Mouse (Mus musculus) urinary bladder, postnatal 36 days (tissue): ENCODE data around the gene Znrf1.

Source experiments
- DNase-seq, 2 experiments: peaks; one replicate each; pipeline ENCODE4 v3.0.0; 2022; ENCODE audit warnings: low spot score in 2 of 2, mixed read lengths in 1 of 2

The Znrf1 gene

DNA sequence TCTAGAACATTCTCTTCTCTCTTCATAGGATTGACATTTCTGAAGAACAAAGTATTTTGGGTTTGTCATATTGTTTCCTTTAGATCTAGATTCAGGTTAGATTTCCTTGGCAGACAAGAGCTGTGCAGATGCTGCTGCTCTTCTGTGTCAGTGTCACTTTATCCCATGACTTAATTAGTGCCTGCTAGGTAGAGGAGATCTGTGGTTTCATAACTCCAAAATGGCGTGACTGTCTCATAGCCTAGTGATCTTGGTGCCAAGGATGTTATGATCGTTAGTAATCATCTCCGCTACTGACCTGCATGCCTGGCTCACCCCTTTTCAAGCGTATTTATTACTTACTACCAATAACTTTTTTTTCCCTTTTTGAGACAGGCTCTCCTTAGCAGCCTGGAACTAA is 34.0 kb downstream of the Znrf1 start:
- DNase-seq = no peak

DNA sequence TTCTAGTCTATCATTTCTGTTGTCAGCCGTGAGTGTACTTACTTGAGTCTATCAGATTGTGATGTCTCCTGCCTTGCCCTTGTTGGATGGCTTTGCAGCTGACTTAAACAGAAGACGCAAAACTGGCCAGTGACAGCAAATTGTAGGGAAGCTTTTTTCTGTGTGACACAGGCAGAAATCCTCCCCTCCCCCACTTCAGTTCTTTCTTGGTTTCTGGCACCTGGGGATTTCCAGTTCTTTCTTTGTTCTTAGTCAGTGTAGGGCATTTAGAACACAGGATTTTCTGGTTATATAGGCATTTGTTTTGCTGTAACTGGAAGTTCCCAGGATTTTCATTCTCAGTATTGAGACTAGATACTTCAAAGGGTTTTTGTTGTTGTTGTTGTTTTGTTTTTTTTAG is 34.5 kb downstream of the Znrf1 start:
- no peak for DNase-seq

DNA sequence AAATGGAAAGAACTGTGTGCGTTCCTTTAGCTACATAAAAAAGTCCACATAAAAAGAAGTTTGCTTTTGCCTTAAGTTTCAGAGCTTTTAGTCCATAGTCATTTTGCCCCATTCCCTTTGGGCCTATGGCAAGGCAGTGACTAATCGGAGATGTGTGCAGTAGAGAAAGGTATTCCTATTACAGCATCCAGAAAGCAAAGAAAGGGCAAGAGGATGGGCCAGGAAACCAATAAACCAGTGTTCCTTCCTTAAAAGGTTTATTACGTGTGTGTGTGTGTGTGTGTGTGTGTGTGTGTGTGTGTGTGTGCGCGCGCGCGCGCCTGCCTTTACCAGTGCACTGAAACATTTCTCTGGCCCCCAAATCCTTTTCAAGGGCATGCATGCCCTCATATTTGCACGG is 35.8 kb downstream of the Znrf1 start:
- DNase-seq = no peak

DNA sequence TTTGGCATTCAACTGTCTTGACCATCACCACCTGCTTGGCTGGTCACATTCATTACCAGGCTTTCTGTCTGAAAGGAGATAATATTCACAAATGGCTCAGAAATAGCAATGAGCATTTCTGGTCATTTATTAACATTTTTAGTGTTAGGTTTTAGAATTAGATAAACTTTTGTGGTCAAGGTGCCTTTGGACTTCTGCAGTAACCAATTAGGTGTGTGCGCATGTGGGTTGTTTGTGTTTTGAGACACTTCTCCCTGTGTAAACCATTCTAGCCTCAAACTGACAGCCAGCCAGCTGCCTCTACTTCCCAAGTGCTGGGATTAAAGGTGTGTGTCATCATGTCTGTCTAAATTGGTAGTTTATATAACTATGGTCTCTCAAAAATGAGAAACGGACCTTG is 36.5 kb downstream of the Znrf1 start:
- DNase-seq = no peak

DNA sequence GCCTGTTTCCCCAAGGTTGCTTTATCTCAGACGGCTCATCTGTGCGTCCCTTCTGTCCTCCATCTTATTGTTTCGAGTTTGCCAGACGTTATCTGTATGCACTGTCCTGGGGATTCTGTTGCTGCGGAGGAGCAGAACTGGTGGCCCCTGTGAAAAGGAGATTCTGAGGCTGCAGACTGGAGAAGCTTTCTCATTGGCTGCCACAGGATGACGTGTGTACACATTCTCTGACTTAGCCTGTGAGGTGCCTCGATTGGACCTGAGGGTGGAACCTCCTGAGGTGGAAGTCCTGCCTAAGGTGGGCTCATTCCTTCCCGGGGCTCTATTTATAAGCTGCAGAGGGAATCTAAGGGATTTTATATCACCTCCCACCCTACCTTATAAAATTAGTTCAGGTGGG is 37.7 kb downstream of the Znrf1 start:
- DNase-seq = no peak

DNA sequence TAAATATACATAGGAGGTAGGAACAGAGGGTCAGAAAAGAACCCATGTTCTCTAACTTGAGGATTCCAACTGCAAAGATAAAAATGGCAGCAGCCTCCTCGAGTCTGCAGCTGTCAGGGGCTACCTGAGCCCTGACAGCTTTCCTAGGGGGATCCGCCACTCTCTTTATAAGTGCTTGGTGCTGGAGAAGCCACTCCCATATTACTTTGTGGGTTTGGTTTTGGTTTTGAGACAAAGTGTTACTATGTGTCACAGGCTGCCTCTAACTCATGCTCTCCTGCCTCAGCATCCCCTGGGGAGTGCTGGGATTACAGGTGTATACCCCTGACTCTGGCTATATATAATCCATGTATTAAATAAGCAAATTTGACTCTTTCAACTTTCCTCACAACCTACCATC is 38.1 kb downstream of the Znrf1 start:
- DNase-seq = no peak

DNA sequence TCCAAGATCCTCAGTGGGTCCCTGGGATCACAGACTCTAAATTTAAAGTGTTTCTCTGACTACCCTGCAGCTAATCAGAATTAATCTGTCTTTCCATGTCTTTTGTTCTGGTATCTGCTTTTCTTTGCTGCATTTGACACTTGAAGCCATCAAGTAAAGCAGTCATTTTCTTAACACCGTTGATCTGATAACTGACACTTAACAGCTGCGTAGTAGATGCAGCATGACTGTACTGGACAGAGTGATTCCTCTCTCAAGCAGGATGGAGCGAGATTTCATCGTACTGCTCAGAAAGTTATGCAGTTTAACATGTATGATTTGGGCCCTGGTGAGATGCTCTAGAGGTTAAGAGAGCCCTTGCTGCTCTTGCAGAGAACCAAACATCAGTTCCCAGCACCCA is 39.6 kb downstream of the Znrf1 start:
- no peak for DNase-seq

DNA sequence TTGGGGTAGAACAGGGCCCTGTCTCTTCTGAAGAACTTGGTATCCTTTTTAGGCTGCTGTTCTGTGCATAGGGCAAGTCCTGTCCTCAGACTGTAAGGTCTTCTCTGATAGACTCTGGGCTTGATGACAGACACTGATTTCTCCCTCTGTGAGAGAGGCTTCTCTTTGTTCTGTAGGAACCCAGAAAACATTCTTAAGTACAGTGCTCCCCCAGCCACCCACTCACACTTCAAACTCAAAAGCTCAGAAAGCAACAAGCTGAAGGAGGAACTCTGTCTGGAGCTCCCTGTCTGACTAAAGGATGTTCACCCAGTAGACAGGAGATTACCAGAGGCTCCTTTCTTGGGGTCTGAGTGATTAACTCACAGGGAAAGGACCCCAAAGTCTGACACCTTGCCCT is 40.6 kb downstream of the Znrf1 start:
- no peak for DNase-seq

DNA sequence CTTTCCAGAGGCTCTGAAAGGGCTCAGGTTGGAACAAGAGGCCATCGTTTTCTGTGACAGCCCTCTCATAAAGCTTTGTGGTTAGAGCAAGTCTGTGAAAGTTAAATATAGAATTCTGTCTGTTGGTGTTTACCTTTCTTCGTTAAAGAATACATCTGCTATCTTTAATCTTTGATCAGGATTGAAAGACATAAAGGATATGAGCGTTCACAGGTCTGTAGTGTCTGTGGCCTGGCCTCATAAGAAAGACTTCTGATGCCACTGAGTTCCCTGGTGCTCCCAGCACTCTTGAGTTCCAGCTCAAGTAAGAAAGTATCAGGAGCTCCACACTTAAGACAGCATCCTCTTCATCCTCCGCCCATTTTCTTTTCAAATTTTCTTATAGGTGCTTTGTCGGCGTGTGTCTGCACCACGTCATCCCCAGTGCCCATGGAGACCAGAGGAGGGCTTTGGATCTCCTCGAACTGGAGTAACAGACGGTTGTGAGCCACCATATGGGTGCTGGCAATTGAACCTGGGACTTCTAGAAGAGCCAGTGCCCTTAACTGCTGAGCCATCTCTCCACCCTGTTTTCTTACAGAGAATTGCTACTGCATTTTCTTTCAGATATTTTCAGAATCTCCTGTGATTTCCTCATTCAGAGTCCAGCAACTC is 42.1 kb downstream of the Znrf1 start:
- no peak for DNase-seq

DNA sequence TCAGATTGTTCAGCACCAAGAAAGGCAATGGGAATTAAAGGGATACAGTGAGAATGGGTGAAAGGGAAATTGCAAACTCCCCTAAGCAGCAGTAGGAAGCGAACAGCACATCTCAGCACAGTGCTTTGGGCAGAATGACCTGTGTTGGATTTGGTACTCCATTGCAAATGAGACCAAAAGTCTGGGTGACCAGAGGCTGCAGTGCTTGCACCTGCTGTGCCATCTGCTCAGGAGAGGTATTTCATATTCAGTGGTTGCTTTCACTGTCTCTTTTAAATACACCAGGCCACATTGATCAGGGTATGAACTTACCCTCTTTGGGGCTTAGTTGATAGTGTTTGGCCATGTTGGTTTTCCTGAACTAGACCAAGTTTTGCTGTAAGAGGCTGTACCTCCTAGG is 43.4 kb downstream of the Znrf1 start:
- DNase-seq = no peak

DNA sequence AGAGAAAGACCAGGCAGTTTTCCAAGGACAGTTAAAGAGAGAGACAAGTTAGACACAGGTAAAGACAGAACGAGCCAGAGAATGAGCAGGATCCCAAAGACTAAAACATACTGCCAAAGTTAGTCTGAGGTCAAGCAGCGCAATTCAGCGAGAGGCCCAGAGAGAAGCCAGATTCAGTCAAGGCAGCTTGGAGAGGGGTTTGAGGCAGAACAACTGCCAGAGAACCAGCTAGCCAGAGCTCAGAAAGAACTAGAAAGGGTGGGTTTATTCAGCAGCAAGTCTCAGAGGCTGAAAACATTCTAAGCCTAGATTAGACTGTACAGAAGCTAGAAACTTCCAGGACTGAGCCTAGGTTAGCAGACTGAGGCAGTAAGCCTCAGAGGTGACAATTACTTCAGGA is 44.4 kb downstream of the Znrf1 start:
- DNase-seq = no peak

DNA sequence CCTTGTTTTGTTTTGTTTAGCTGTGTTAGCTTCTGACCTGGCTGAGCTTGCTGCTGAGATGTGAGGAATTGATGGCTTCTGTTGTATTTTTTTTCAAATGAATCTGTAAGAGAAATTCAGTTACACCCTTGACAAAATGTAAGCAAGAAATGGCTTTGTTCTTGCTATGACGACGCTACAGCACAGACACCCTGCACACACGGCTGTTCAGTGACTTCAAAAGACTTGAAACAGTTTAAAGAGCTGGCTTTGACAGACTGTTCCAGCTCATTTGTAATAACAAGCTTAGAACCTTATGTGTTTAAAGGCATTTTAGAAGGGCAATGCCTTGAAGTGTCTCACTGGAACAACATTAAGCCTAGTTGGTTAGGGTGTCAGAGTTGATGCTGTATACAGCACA is 46.5 kb downstream of the Znrf1 start:
- DNase-seq = no peak

DNA sequence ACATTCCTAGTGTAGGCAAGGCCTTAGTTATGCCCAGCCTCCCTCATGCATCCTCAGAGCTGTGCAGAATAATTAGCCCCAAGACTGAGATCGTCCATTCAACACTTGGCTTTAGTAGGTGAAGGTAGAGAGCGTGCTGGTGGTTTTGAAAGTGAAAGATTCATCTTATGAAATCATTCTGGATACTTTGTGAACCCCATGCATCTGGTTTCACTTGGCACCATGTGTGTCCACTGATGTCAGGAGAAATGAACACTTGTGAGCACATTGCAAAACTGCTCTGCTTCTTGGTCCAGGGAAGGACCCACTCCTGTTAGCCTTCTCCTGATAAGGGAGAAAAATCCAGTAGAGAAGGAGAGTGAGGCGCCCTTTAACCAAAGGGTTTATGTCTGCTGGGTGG is 49.0 kb downstream of the Znrf1 start:
- DNase-seq = no peak

DNA sequence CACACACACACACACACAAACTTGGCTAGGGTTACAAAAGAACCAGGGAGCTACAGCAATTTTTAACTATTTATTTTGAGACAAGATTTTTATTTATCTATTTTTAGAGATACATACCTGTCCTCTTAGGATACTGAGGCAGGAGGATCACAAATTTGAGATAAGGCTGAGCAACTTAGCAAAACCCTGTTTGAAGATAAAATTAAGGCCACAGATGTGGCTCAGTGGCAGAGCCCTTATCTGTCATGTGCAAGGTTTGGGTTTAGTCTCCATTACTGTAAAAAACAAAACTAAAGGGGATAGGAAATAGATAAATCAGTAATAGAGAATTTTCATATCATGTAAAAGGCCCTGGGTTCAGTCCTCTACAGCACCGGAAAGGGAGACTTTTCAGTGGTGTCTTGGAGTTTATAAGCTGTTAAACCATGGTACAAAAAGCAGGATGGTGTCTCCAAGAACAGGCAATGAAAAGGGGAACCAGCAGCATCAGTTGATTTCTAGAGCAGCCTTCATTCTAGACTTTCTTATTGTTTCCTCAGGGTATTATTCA is 51.7 kb downstream of the Znrf1 start:
- DNase-seq = no peak

DNA sequence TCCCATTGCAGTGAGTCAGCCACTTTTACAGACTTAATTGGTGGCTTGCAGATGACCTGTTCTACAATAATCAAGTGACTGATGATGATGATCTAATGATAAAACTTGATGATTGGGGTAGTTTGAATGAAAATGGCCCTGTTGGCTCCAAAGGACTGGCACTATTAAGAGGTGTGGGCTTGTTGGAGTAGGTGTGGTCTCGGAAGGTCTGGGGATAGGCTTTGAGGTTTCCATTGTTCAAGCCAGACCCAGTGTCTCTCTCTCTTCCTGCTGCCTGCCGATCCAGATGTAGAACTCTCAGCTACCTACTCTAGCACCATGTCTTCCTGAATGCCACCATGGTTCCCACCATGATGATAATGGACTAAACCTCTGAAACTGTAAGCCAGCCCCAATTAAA is 52.4 kb downstream of the Znrf1 start:
- DNase-seq = no peak

DNA sequence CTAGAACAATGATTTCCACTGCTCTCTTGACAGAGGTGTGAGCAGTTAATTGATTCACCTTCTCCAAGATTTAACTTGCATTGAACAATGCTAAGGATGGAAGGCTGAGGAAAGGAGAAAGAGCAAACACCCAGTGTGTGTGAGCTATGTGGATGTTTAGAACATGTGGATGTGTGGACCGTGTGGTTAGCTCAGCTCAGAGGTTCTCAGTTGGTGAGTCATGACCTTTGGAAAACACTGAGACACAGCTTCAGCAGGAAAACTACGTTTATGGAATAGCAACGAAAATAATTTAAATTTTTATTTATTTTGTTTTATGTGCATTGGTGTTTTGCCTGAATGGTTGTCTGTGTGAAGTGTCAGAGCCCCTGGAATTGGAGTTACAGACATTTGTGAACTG is 54.3 kb downstream of the Znrf1 start:
- no peak for DNase-seq

DNA sequence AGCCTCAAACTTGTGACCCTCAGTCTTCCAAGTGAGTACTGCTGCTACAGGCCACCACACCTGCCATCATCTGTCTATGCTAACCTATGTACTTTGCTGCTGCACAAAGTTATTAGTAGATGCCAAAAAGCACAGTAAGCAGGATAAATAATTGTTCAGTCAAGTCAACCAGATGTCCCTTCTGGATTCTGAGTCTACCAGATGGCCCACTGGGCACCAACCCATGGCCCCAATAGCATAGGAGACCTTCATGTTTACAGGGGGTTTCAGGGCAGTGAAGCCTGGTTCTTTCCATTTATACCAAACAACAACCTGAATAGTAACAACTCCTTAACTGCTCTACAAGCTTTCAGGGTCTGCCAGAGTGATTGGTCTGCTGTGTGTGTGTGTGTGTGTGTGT is 55.3 kb downstream of the Znrf1 start:
- DNase-seq = no peak

DNA sequence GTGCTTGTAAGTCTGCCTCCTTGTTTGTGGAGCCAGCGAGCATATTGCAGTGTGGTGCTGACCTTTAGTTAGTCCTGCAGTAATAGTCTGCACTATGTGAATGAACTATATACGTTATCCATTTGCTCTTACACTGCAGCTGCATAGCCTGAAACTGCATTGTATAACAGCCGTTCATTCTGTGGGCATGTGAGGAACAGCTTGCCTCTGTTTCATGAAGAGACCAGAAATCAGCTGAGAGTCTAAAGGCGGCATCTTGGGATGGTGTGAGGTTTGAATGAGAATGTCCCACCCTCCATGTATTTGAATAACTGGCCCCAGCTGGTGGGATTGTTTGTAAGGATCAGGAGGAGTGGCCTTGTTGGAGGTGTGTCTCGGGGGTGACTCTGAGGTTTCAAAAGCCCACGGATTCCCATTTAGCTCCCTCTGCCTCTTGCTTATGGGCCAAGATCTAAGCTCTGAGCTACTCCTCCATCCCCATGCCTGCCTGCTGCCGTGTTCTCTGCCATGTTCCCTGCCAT is 56.6 kb downstream of the Znrf1 start:
- no peak for DNase-seq

DNA sequence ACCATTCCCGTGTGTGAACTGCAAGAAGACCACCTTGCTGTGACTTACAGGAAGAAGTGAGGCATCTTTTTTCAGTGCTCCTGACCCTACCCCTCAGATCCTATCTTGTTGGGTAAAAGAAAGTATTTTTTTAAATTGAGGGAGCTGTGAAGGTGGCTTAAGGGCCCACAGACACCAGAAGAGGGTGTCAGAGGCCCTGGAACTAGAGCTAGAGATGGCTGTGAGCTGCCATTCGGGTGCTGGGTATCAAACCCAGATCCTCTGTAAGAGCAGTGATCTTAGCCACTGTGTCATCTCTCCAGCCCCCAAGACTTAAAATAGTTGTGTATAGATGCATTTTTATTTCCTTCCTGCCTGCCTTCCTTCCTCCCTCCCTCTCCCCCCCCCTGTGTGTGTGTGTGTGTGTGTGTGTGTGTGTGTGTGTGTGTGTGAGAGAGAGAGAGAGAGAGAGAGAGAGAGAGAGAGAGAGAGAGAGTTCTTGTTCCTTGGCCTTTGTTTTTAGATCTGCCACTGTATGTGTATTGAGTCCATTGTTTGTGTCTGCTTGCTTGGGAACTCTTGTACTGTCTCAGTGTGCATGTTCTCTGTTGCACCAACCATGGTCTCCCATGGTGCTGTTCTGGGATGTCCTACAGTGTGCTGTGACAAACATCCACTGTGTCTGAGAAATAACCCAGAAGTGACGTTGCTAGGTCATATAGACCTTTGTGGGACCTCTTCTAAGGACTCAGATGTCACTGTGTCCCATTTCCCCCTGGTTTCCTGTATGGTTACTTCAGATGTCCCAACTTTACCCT is 58.3 kb downstream of the Znrf1 start:
- DNase-seq = no peak

DNA sequence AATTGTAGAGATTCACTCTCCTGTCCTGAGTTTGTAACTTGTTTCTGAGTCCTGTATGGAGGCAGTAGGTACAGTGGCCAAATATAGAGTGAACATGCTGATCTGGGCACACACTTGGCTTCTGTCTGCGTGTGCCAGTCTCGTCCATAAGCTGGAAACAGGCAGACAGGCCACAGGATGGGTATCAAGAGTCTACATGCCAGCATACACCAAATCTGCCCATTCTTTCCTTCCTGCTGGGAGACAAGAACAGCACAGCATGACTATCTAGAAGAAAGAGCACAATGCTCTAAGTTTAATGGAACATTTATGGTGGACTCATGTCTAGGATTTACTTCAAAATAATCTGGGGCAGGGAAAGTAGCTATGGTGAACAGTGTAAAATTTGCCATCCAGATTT is 59.1 kb downstream of the Znrf1 start:
- DNase-seq = no peak

DNA sequence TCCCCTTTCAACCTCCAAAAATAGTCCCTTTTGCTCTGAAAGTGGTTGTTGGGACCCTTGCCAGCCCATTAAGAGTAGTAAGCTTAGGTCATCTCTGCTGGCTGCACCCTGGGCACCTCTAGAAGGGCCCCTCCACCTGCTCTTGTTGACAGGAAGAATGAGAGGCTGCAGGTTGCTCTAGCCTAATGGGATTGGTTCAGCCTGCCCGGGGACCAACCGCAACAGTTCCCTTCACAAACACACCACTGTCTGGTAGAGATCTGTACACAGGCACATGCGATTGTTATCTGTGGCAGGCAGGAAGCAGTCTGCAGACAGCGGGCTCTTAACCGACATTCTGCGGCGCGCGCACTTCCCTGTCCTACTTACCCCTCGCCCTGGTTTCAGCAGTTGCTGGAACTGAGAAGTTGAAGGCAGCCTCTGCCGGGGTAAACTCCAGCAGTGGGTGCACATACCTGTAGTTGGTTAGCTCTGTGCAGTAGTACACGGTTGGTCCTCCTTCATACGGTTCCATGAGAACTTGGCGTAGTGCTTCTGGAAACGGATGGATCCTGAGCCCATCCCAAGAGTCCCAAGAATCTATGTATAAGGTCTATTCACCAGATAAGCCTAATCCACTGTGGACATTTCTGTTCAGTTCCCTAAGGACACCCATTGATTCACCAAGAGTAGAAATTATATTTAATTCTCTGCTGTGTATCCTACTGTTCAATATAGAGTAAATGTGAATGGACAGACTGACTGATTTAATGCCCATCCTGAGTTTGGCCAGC is 60.0 kb downstream of the Znrf1 start:
- DNase-seq = peak; percentile 42 to 61

DNA sequence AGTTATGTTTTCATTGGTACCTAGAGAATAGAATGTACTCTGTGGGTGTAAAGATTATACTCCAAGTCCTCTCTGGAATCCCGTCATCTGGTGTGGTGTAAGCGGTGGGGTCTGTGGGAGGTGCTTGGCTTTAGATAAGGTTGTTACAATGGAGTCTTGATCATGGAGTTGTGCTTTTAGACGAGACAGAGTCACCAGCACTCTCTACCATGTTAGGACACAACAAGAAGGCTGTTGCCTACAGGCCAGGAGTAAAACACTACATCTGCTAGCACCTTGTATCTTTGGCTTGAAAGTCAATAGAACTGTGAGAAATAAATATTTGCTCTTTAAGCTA is 60.6 kb downstream of the Znrf1 start:
- no peak for DNase-seq

DNA sequence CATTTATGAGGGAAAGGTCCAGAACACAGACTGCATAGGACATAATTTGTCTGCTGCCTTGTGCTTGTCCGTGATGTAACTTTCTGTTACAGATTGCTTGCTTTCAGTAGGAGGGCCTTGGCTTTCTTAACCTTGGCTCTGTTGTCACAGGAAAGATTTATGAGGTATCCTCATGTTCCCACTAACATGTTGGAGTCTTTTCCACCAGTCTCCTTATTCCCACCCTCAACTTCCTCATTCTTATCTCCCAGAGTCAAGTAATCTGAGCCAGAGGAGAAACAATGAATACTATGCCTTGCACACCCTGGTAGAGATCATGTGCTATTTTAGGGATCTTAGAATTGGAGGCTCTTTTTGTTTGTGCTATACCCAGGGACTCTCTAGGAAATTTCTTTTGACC is 61.4 kb downstream of the Znrf1 start:
- no peak for DNase-seq
